Mouse (Mus musculus) liver, embryonic 11.5 days (tissue): Measurements from ENCODE around the gene Man2c1. TPM values are rescaled to one million over a fixed set of nuclear protein-coding genes. Genes with fewer than 3 reads are reported as not detected.

Experiments used
- ATAC-seq: fragments of 200-750 bp; cut with Nextera tagmentation; replicated peaks from 2 replicates; pipeline ENCODE4 v1.8.0; 2017; ENCODE audit warnings: moderate number of reproducible peaks, mild to moderate bottlenecking, moderate TSS enrichment, moderate library complexity; ENCODE audit not compliant: low FRiP score
- DNase-seq: peaks from one replicate; pipeline ENCODE4 v3.0.0-alpha.2; 2017; ENCODE audit warnings: low spot score
- H3K27ac ChIP-seq: fragments of 300-500 bp; sonication (generic); 2 replicates; pipeline ENCODE4 v1.5.1; 2014; ENCODE audit warnings: mild to moderate bottlenecking, low read depth, low read length, control low read depth
- H3K27me3 ChIP-seq: fragments of 300-500 bp; sonication (generic); replicated peaks from 2 replicates; pipeline ENCODE4 v1.6.1; 2014; ENCODE audit warnings: low read length, mixed read lengths; ENCODE audit not compliant: control insufficient read depth, insufficient read depth
- H3K36me3 ChIP-seq: fragments of 300-500 bp; sonication (generic); 2 replicates; pipeline ENCODE4 v1.6.1; 2014; ENCODE audit warnings: mild to moderate bottlenecking, low read length, moderate library complexity, mixed read lengths; ENCODE audit not compliant: control insufficient read depth, insufficient read depth
- H3K4me1 ChIP-seq: fragments of 300-500 bp; sonication (generic); replicated peaks from 2 replicates; pipeline ENCODE4 v1.6.1; 2014; ENCODE audit warnings: low read length, mixed read lengths; ENCODE audit not compliant: control insufficient read depth, insufficient read depth
- H3K4me2 ChIP-seq: fragments of 300-500 bp; sonication (generic); 2 replicates; pipeline ENCODE4 v1.6.1; 2014; ENCODE audit warnings: mild to moderate bottlenecking, control low read depth, moderate library complexity
- H3K4me3 ChIP-seq: fragments of 300-500 bp; sonication (generic); 2 replicates; pipeline ENCODE4 v1.5.1; 2014; ENCODE audit warnings: low read depth, low read length, control low read depth
- H3K9ac ChIP-seq: fragments of 300-500 bp; sonication (generic); 2 replicates; pipeline ENCODE4 v1.6.1; 2014; ENCODE audit warnings: low read depth, low read length, control low read depth
- H3K9me3 ChIP-seq: fragments of 300-500 bp; sonication (generic); 2 replicates; pipeline ENCODE4 v1.6.1; 2016; ENCODE audit warnings: low read length, inconsistent platforms, mixed read lengths; ENCODE audit not compliant: control insufficient read depth
- WGBS: fragments of 180-500 bp; shearing (Covaris S2); extraction: QIAGEN DNeasy Blood & Tissue Kit; methylation state at CpG from one replicate; pipeline ENCODE4 v1.1.7; 2014; 5-methylcytosine and 5-hydroxymethylcytosine counted together
- polyA plus RNA-seq: library from polyadenylated mRNA; unstranded; fragments of >200 nt; fragmentation: Nextera tagmentation; extraction: Ambion mirVana; gene quantifications from 2 replicates; pipeline ENCODE4 v1.2.1, GENCODE M21; 2014

Gene Man2c1
- polyA plus RNA-seq: 45.0 and 47.7 TPM in 2 replicates

GRCm38 (mm10) chr9:57130577-57131433, at the start of gene Man2c1:
Man2c1 (plus strand) TSS chr9:57130690.
- under 1% methylated on average over 58 of the region's 58 CpGs for WGBS
- peak within 1 kb of the TSS; percentile 74 for H3K4me3 ChIP-seq
- H3K4me1 ChIP-seq: 0 out of 2 replicates have a peak, but pooled peaks cover 7% of the 10 kb centered on the region
- H3K27ac ChIP-seq: peak within 1 kb of the TSS; percentile 98
- H3K9me3 ChIP-seq: no peaks in the 10 kb centered on the region
- DNase-seq: peak; percentile 88
- peak within 1 kb of the TSS; percentile 86 for H3K9ac ChIP-seq
- peak; percentile 90 for ATAC-seq
- H3K4me2 ChIP-seq: peak within 1 kb of the TSS; percentile 86
- H3K27me3 ChIP-seq: no peaks in the 10 kb centered on the region
- H3K36me3 ChIP-seq: peaks cover 12% of the 10 kb centered on the region

- WGBS: 88% methylated on average over 3 of the region's 3 CpGs
- Histone ChIP-seq H3K27me3 (no peaks in the 10 kb centered on the region), H3K9me3 (no peaks in the 10 kb centered on the region), H3K4me1 (peaks cover 10% of the 10 kb centered on the region), H3K9ac (no peak overlapping the region), H3K4me3 (no peak overlapping the region), H3K36me3 (peaks cover 9% of the 10 kb centered on the region; the same call in 1 of the 2 replicates), H3K27ac (no peak overlapping the region), H3K4me2 (no peak overlapping the region)
- ATAC-seq (no peak), DNase-seq (no peak)
Measured at GRCm38 (mm10) chr9:57082236-57082635, 48.3 kb upstream of the Man2c1 start.

DNA sequence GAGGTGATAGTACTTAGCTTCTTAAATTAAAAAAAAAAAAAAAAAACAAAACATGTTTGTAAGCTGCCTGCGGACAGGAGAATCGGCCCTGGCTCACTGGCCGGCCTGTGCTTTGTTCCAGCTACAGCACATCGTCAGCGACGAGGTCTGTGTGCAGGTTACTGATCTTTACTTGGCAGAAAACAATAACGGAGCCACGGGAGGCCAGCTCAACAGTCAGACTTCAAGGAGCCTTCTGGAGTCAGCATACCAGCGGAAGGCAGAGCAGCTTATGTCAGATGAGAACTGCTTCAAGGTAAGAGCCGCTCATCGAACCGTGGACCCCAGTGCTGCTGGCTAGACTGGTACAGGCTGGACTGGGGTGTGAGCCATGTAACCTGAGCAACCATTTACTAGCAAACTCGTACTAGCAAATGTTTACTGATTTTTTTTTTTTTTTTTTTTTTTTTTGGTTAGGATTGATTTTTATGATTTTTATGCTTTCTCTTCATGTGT, 13.2 kb upstream of the Man2c1 start:
- DNase-seq: no peak
- peaks cover 56% of the 10 kb centered on the region for H3K36me3 ChIP-seq
- WGBS: 96% methylated on average over 13 of the region's 13 CpGs

DNA sequence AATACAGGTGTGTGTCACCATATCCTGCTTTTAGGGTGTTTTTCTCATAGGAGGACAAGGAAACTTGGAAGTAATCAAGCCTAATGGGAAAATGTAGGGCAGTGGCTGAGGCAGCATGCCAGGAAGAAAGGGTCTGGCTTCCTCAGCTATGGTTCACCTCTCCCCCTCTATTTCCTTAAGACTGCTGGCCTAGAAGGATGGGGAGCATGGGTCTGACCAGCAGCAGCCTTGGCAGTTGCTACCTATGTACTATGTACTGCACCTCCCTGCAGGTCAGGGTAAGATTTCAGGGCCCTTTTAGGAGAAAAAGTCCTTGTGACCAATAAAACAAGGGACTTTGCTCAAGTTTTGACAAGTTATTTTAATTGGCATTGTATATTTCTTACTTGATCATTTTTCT, 849 bp upstream of the Man2c1 start:
- peak overlapping the region; percentile 86 for H3K4me2 ChIP-seq
- H3K27me3 ChIP-seq: no peaks in the 10 kb centered on the region
- DNase-seq (no peak), ATAC-seq (no peak)
- peak overlapping the region; percentile 74 for H3K4me3 ChIP-seq
- H3K9ac ChIP-seq: no peak overlapping the region; the same call in 1 of the 2 replicates
- 0 out of 2 replicates have a peak, but pooled peaks cover 7% of the 10 kb centered on the region for H3K4me1 ChIP-seq
- H3K27ac ChIP-seq: no peak overlapping the region
- H3K9me3 ChIP-seq: no peaks in the 10 kb centered on the region
- H3K36me3 ChIP-seq: peaks cover 17% of the 10 kb centered on the region

More for the DNA sequence above, 13.2 kb upstream of the Man2c1 start:
- H3K9me3 ChIP-seq: no peaks in the 10 kb centered on the region
- no peak overlapping the region for H3K27ac ChIP-seq
- H3K9ac ChIP-seq: no peak overlapping the region
- H3K4me2 ChIP-seq: no peak overlapping the region
- H3K4me3 ChIP-seq: no peak overlapping the region
- H3K27me3 ChIP-seq: no peaks in the 10 kb centered on the region
- ATAC-seq: no peak
- no peaks in the 10 kb centered on the region for H3K4me1 ChIP-seq

DNA sequence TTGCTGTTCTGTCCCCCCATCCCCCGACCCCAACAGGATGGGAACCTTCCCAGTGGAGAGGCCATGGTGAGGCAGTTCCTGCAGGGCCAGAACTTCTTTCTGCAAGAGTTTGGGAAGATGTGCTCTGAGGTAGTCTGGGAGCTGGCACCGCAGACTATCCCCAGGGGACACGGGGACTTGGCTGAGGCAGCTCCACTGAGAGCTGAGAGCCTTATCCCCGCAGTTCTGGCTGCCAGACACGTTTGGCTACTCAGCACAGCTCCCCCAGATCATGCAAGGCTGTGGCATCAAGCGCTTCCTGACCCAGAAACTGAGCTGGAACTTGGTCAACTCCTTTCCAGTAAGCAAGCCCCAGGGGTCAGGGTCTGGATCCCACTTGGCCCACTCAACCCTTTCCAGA, 6.8 kb downstream of the Man2c1 start:
- no peaks in the 10 kb centered on the region for H3K4me1 ChIP-seq
- no peak overlapping the region for H3K27ac ChIP-seq
- H3K36me3 ChIP-seq: peaks cover 26% of the 10 kb centered on the region; the same call in 1 of the 2 replicates
- 81% methylated on average over 6 of the region's 6 CpGs for WGBS
- DNase-seq (no peak), ATAC-seq (no peak)
- no peak overlapping the region for H3K4me2 ChIP-seq
- H3K9me3 ChIP-seq: no peaks in the 10 kb centered on the region
- no peak overlapping the region for H3K9ac ChIP-seq
- no peaks in the 10 kb centered on the region for H3K27me3 ChIP-seq
- no peak overlapping the region for H3K4me3 ChIP-seq

DNA sequence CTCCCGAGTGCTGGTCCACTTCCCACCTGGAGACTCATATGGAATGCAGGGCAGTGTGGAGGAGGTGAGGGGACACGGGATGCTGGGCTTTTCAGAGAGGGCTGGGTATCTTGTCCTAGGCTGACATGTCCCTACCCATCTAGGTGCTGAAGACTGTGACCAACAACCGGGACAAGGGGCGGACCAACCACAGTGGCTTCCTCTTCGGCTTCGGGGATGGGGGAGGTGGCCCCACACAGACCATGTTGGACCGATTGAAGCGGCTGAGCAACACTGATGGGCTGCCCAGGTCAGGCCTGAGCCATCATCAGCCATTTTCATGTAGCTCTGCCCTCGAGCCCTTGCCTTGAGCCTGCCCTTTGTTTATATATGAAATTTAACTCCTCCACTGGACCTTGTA, 7.3 kb downstream of the Man2c1 start:
- Histone ChIP-seq H3K4me3 (no peak overlapping the region), H3K36me3 (peaks cover 26% of the 10 kb centered on the region; the same call in 1 of the 2 replicates), H3K27ac (no peak overlapping the region), H3K4me2 (no peak overlapping the region), H3K27me3 (no peaks in the 10 kb centered on the region), H3K9ac (no peak overlapping the region), H3K9me3 (no peaks in the 10 kb centered on the region), H3K4me1 (no peaks in the 10 kb centered on the region)
- no peak for ATAC-seq
- DNase-seq: no peak
- 89% methylated on average over 9 of the region's 9 CpGs for WGBS

- ATAC-seq: no peak
Measured at GRCm38 (mm10) chr9:57138507-57138906, 8.0 kb downstream of the Man2c1 start.

GRCm38 (mm10) chr9:57139110-57139509, 8.6 kb downstream of the Man2c1 start:
- ATAC-seq (no peak), DNase-seq (no peak)
- Histone ChIP-seq H3K27me3 (no peaks in the 10 kb centered on the region), H3K36me3 (peaks cover 26% of the 10 kb centered on the region; the same call in 1 of the 2 replicates), H3K9me3 (no peaks in the 10 kb centered on the region), H3K4me2 (no peak overlapping the region), H3K4me3 (no peak overlapping the region), H3K27ac (no peak overlapping the region), H3K4me1 (no peaks in the 10 kb centered on the region), H3K9ac (no peak overlapping the region)
- WGBS: 89% methylated on average over 9 of the region's 9 CpGs

More at GRCm38 (mm10) chr9:57138507-57138906, 8.0 kb downstream of the Man2c1 start:
- DNase-seq: no peak
- Histone ChIP-seq H3K27me3 (no peaks in the 10 kb centered on the region), H3K9ac (no peak overlapping the region), H3K27ac (no peak overlapping the region), H3K4me3 (no peak overlapping the region), H3K36me3 (peaks cover 26% of the 10 kb centered on the region; the same call in 1 of the 2 replicates), H3K4me1 (no peaks in the 10 kb centered on the region), H3K9me3 (no peaks in the 10 kb centered on the region), H3K4me2 (no peak overlapping the region)
- WGBS: 93% methylated on average over 6 of the region's 6 CpGs
